Mouse (Mus musculus) bone marrow, adult 2 months (tissue): ENCODE measurements around the gene Fam227b. TPM values are rescaled to one million over a fixed set of nuclear protein-coding genes. Genes with fewer than 3 reads are reported as not detected.

Experiments
- H3K27ac ChIP-seq: fragments of 200-500 bp; 2 replicates; pipeline ENCODE4 v1.5.1; 2012; ENCODE audit warnings: low read depth, mild to moderate bottlenecking, control low read depth, inconsistent platforms, low read length; ENCODE audit not compliant: control insufficient read depth, poor library complexity, insufficient read depth
- H3K4me1 ChIP-seq: fragments of 200-500 bp; 2 replicates; pipeline ENCODE4 v1.6.1; 2011; ENCODE audit warnings: low read length; ENCODE audit not compliant: control insufficient read depth, insufficient read depth
- H3K4me3 ChIP-seq: fragments of 200-500 bp; replicated peaks from 2 replicates; pipeline ENCODE3; 2011; ENCODE audit warnings: mild to moderate bottlenecking, low read depth, low read length, control low read depth; ENCODE audit not compliant: control insufficient read depth
- CTCF ChIP-seq: fragments of 200-500 bp; IDR thresholded peaks from 2 replicates; pipeline ENCODE4 v1.5.1; 2011; ENCODE audit warnings: low read length, control low read depth; ENCODE audit not compliant: control insufficient read depth, insufficient read depth
- POLR2A ChIP-seq: fragments of 200-500 bp; IDR thresholded peaks from 2 replicates; pipeline ENCODE4 v1.6.1; 2011; ENCODE audit warnings: low read depth, mild to moderate bottlenecking, control low read depth, low read length, borderline replicate concordance; ENCODE audit not compliant: control insufficient read depth
- WGBS: fragments of 180-500 bp; shearing (Covaris S2); methylation state at CpG from one replicate; pipeline ENCODE4 v1.1.7; 2018; 5-methylcytosine and 5-hydroxymethylcytosine counted together
- polyA plus RNA-seq: library from polyadenylated mRNA; stranded (reverse); fragments of >200 nt; gene quantifications from 2 replicates; pipeline ENCODE4 v1.2.4, GENCODE M21; 2011; ENCODE audit warnings: low replicate concordance; ENCODE audit not compliant: missing spikeins, insufficient read depth, insufficient read length

The Fam227b gene
- polyA plus RNA-seq: not detected in 2 replicates

DNA sequence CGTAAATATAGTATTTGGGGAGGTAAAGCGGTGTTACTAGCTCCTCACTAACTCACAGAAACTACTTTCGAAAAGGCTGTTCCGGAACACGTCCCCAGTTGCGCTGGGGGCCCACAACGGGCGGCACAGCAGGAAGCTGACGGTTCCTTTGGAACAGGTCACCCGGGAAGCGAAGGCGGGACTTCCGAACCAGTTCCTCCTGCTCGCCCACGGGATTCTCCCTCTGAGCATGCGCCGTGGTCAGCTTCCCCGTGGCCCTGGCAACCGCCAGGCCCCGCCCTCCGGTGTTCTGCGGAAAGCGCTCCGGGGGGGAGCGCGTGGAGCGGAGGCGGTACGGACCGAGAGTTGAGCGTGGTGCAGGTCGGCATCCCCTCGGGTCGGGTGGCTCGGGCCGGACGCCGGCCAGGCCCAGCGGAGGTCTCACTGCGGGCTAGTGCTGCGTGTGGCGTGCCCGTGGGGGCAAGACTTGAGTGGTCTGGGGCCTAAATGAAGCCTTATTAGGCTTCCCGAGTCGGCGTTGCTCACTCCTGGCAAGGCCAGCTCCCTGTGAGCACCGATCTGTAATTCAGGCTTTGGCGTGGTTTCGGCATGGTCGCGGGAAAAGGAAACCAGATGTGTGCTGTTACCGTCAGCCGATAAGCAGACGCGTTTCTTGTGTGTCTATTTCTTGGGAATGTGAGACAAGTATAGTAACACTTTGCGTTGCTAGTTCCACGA, at the start of gene Fam227b, which contains the start of gene Dtwd1:
Gene Fam227b (minus strand): TSS at position 150 of the 717 bp plus-strand sequence.
Gene Dtwd1 (plus strand): TSS at position 287 of the 717 bp plus-strand sequence.
- Histone ChIP-seq H3K27ac (peak within 1 kb of the TSS; percentile 90), H3K4me1 (peaks cover 1% of the 10 kb centered on the region; the same call in 1 of the 2 replicates), H3K4me3 (peak within 1 kb of the TSS; percentile 72)
- TF ChIP-seq POLR2A (peak; percentile 81), CTCF (no peak)
- WGBS: under 1% methylated on average over 57 of the region's 57 CpGs

DNA sequence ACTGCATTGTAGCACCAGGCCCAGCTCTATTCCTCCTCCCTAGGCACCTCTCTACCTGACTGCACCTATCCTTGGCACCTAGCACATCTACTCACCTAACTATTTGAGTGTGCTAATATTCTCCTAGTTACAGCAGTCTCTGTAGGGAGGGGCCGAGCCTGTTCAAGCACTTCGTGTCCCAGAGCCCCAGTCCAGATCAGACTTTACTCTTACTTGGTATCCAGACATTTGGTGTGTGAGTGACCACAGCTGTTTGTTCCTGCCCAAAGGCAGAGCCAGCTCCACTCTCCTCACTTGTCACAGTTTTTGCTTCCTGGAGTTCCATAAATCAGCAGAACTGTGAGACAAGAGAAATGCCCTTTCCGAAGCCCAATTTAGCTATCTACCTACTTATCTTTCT, 47.2 kb upstream of the Fam227b start:
- Histone ChIP-seq H3K4me1 (no peaks in the 10 kb centered on the region), H3K27ac (no peak overlapping the region), H3K4me3 (no peak overlapping the region)
- no peak for TF ChIP-seq POLR2A
- no peak for TF ChIP-seq CTCF
- 89% methylated on average over 3 of the region's 3 CpGs for WGBS

DNA sequence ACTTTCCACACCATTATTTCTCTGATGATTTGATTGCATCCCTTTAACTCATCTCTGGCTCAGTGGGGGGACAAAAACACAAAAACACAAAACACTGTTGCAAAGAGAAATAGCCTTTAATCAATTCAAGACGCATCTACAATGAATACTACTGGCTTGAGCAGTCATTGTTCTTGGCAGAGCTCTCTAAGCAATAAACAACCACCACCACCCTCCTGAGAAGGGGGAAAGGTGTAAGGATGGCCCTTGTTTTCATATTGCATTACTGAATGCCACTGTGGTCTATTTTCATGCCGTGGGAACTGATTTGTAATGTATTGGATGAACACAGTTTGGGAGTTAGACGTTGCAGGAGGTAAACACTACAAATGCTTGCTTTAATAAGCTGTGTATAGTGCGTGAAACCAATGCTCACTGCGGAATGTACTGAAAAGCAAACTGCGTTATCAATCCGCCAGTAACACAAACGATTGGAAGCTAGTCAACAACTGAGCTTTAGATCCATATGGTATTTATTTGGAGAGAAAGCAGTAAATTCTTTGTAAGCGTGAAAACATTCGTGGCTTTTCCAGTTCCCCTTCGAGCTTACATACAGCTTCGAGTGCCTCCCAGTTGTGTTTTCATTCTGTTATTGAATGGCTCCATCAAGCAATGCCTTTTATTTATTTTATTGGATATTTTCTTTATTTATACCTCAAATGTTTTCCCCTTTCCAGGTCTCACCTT, 44.0 kb upstream of the Fam227b start:
- H3K4me1 ChIP-seq: no peaks in the 10 kb centered on the region
- 79% methylated on average over 12 of the region's 12 CpGs for WGBS

DNA sequence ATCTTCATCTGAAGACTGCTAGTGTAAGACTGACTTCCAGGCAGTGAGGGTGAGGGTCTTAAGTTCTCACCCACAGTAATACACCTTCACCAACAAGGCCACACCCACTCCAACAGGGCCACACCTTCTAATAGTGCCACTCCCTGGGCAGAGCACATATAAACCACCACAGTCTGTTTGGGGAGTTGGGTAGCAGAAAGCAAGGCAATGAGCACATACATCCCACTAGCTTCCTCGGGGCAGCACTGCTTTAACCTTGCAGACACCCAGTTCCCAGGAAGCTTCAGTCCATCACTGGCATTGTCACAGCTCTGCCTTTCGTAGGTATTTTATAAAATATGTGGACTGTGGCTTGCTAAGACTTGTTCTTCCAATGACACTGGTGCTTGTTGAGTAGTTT, 40.3 kb upstream of the Fam227b start:
- Histone ChIP-seq H3K27ac (no peak overlapping the region), H3K4me1 (no peaks in the 10 kb centered on the region), H3K4me3 (no peak overlapping the region)
- 77% methylated on average over 2 of the region's 2 CpGs for WGBS
- TF ChIP-seq CTCF: no peak
- no peak for TF ChIP-seq POLR2A

More for the DNA sequence above, 44.0 kb upstream of the Fam227b start:
- TF ChIP-seq CTCF: no peak
- TF ChIP-seq POLR2A: no peak
- Histone ChIP-seq H3K27ac (no peak overlapping the region), H3K4me3 (no peak overlapping the region)

- TF ChIP-seq CTCF: no peak
- no peak for TF ChIP-seq POLR2A
- H3K4me1 ChIP-seq: no peaks in the 10 kb centered on the region
- H3K4me3 ChIP-seq: no peak overlapping the region
- H3K27ac ChIP-seq: no peak overlapping the region
- WGBS: 74% methylated on average over 4 of the region's 4 CpGs
These were observed 39.5 kb upstream of the Fam227b start for GRCm38 (mm10) chr2:126191306-126191705.

- peaks cover 2% of the 10 kb centered on the region for H3K4me1 ChIP-seq
- H3K27ac ChIP-seq: no peak overlapping the region
- H3K4me3 ChIP-seq: no peak overlapping the region
- no peak for TF ChIP-seq POLR2A
- TF ChIP-seq CTCF: no peak
- 97% methylated on average over 1 of the region's 1 CpGs for WGBS
These were observed 19.6 kb upstream of the Fam227b start for GRCm38 (mm10) chr2:126171427-126171826.

DNA sequence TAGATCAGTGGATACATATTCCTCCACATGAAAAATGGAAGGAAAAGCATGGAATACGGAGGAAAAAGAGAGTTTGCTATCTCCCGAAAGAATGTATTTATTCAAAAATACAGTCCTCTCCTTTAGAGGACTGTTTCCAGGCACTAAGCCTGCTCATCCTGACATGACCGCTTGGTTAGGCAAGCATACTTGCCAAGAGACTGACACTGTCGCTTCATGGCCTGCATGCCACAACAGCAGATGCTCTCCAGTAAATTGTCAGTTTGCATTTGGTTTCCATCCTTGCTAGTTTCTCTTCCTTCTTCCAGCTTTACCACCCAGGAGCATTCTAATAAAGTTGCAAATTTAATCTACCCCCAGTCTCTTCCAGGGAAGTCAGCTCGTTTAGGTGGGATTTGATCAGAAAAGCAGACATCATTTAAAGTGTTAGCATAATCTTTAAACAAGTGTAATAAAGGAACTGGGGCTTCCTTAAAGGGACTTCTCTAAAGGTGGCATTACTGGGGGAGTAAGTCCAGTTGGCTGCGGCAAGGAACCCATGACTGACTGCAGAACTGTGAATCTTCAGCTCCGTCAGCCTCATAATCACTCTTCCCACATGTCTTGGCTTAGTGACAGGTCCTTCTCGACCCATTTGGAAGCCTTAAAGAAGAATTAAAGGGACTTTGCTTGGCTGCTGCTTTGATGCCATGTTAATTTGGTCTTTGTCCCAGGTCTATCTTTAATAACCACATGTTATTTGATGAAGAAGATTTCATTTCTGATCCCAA, 15.2 kb upstream of the Fam227b start:
- TF ChIP-seq CTCF (no peak), POLR2A (no peak)
- Histone ChIP-seq H3K27ac (peak overlapping the region; percentile 50; the same call in 1 of the 2 replicates), H3K4me3 (no peak overlapping the region), H3K4me1 (peaks cover 3% of the 10 kb centered on the region)
- WGBS: 77% methylated on average over 8 of the region's 8 CpGs

- Histone ChIP-seq H3K27ac (peak overlapping the region; percentile 50; the same call in 1 of the 2 replicates), H3K4me3 (no peak overlapping the region), H3K4me1 (peaks cover 3% of the 10 kb centered on the region)
- TF ChIP-seq POLR2A: no peak
- TF ChIP-seq CTCF: no peak
These were observed 14.5 kb upstream of the Fam227b start for GRCm38 (mm10) chr2:126166335-126166734.
